Mouse (Mus musculus) hindbrain, embryonic 16.5 days (tissue): Measurements from ENCODE around the gene Rbpj. TPM values are rescaled to one million over a fixed set of nuclear protein-coding genes. Genes with fewer than 3 reads are reported as not detected.
"Not testable (repeated sequence)": the region's sequence is repeated elsewhere in the genome, so short reads cannot be mapped to it uniquely, and the experiment has no call there.

Experiments used
- ATAC-seq: fragments of 200-750 bp; cut with Nextera tagmentation; 2 replicates; pipeline ENCODE4 v1.8.0; 2017; ENCODE audit warnings: moderate TSS enrichment, moderate library complexity
- H3K27ac ChIP-seq: fragments of 300-500 bp; sonication (generic); 2 replicates; pipeline ENCODE4 v1.5.1; 2014; ENCODE audit warnings: low read depth, mild to moderate bottlenecking, control low read depth, low read length, moderate library complexity
- H3K27me3 ChIP-seq: fragments of 300-500 bp; sonication (generic); replicated peaks from 2 replicates; pipeline ENCODE4 v1.6.1; 2014; ENCODE audit warnings: low read length; ENCODE audit not compliant: control insufficient read depth, insufficient read depth
- H3K36me3 ChIP-seq: fragments of 300-500 bp; sonication (generic); 2 replicates; pipeline ENCODE4 v1.6.1; 2014; ENCODE audit warnings: mild to moderate bottlenecking, low read length, moderate library complexity, mixed read lengths; ENCODE audit not compliant: control insufficient read depth, insufficient read depth
- H3K4me1 ChIP-seq: fragments of 300-500 bp; sonication (generic); 2 replicates; pipeline ENCODE4 v1.6.1; 2014; ENCODE audit warnings: low read depth, low read length; ENCODE audit not compliant: control insufficient read depth, insufficient read depth
- H3K4me2 ChIP-seq: fragments of 300-500 bp; sonication (generic); 2 replicates; pipeline ENCODE4 v1.6.1; 2014; ENCODE audit warnings: mild to moderate bottlenecking, low read length, control low read depth, moderate library complexity
- H3K4me3 ChIP-seq: fragments of 300-500 bp; sonication (generic); 2 replicates; pipeline ENCODE4 v1.5.1; 2014; ENCODE audit warnings: mild to moderate bottlenecking, low read length, control low read depth, moderate library complexity
- H3K9ac ChIP-seq: fragments of 300-500 bp; sonication (generic); 2 replicates; pipeline ENCODE4 v1.6.1; 2014; ENCODE audit warnings: low read depth, mild to moderate bottlenecking, control low read depth, low read length, moderate library complexity
- H3K9me3 ChIP-seq: fragments of 300-500 bp; sonication (generic); 2 replicates; pipeline ENCODE4 v1.6.1; 2014; ENCODE audit warnings: mild to moderate bottlenecking, low read length, moderate library complexity; ENCODE audit not compliant: control insufficient read depth
- WGBS: fragments of 180-500 bp; shearing (Covaris S2); extraction: QIAGEN DNeasy Blood & Tissue Kit; methylation state at CpG from one replicate; pipeline ENCODE4 v1.1.7; 2014; 5-methylcytosine and 5-hydroxymethylcytosine counted together
- polyA plus RNA-seq: library from polyadenylated mRNA; unstranded; fragments of >200 nt; fragmentation: Nextera tagmentation; extraction: Ambion mirVana; gene quantifications from 2 replicates; pipeline ENCODE4 v1.2.1, GENCODE M21; 2015

Gene Rbpj
- polyA plus RNA-seq, 1 experiment from 2014 or later: 19.8 TPM

GRCm38 (mm10) chr5:53550329-53550728 lies 84.4 kb downstream of the Rbpj start:
- H3K4me1 ChIP-seq, H3K4me3 ChIP-seq, H3K9ac ChIP-seq, H3K27me3 ChIP-seq, H3K27ac ChIP-seq, H3K9me3 ChIP-seq, ATAC-seq, H3K36me3 ChIP-seq, H3K4me2 ChIP-seq: not testable (repeated sequence)
- WGBS: 98% methylated on average over 1 of the region's 1 CpGs

- H3K4me1 ChIP-seq: no peaks in the 10 kb centered on the region
- H3K27ac ChIP-seq: no peak overlapping the region
- H3K9me3 ChIP-seq: no peaks in the 10 kb centered on the region
- H3K36me3 ChIP-seq: no peaks in the 10 kb centered on the region
- H3K9ac ChIP-seq: no peak overlapping the region
- no peak overlapping the region for H3K4me3 ChIP-seq
- H3K27me3 ChIP-seq: no peaks in the 10 kb centered on the region
- ATAC-seq: no peak
- 69% methylated on average over 6 of the region's 6 CpGs for WGBS
- H3K4me2 ChIP-seq: no peak overlapping the region
Observed at GRCm38 (mm10) chr5:53551394-53551793, 85.4 kb downstream of the Rbpj start.

GRCm38 (mm10) chr5:53551910-53552309 lies 86.0 kb downstream of the Rbpj start:
- H3K9me3 ChIP-seq: no peaks in the 10 kb centered on the region
- no peaks in the 10 kb centered on the region for H3K27me3 ChIP-seq
- no peak for ATAC-seq
- no peak overlapping the region for H3K9ac ChIP-seq
- H3K4me2 ChIP-seq: no peak overlapping the region
- H3K36me3 ChIP-seq: no peaks in the 10 kb centered on the region
- H3K27ac ChIP-seq: no peak overlapping the region
- H3K4me1 ChIP-seq: no peaks in the 10 kb centered on the region
- no peak overlapping the region for H3K4me3 ChIP-seq
- 34% methylated on average over 4 of the region's 4 CpGs for WGBS

GRCm38 (mm10) chr5:53553281-53553680 lies 87.3 kb downstream of the Rbpj start:
- H3K36me3 ChIP-seq: no peaks in the 10 kb centered on the region
- no peaks in the 10 kb centered on the region for H3K4me1 ChIP-seq
- no peak overlapping the region for H3K9ac ChIP-seq
- no peaks in the 10 kb centered on the region for H3K27me3 ChIP-seq
- 88% methylated on average over 1 of the region's 1 CpGs for WGBS
- no peak overlapping the region for H3K27ac ChIP-seq
- no peaks in the 10 kb centered on the region for H3K9me3 ChIP-seq
- H3K4me3 ChIP-seq: no peak overlapping the region
- H3K4me2 ChIP-seq: no peak overlapping the region
- ATAC-seq: no peak

GRCm38 (mm10) chr5:53554180-53554579 lies 88.2 kb downstream of the Rbpj start:
- no peak overlapping the region for H3K27ac ChIP-seq
- H3K36me3 ChIP-seq: no peaks in the 10 kb centered on the region
- no peaks in the 10 kb centered on the region for H3K27me3 ChIP-seq
- H3K9me3 ChIP-seq: no peaks in the 10 kb centered on the region
- no peak overlapping the region for H3K4me3 ChIP-seq
- 97% methylated on average over 8 of the region's 8 CpGs for WGBS
- H3K4me2 ChIP-seq: no peak overlapping the region
- no peak overlapping the region for H3K9ac ChIP-seq
- no peaks in the 10 kb centered on the region for H3K4me1 ChIP-seq
- no peak for ATAC-seq

- WGBS: 87% methylated on average over 4 of the region's 4 CpGs
Observed at GRCm38 (mm10) chr5:53554926-53555325, 89.0 kb downstream of the Rbpj start.

GRCm38 (mm10) chr5:53555474-53555873 lies 89.5 kb downstream of the Rbpj start:
- no peak overlapping the region for H3K27ac ChIP-seq
- no peaks in the 10 kb centered on the region for H3K36me3 ChIP-seq
- no peak overlapping the region for H3K4me2 ChIP-seq
- H3K4me1 ChIP-seq: no peaks in the 10 kb centered on the region
- no peak overlapping the region for H3K9ac ChIP-seq
- H3K27me3 ChIP-seq: no peaks in the 10 kb centered on the region
- no peaks in the 10 kb centered on the region for H3K9me3 ChIP-seq
- no peak overlapping the region for H3K4me3 ChIP-seq
- 95% methylated on average over 8 of the region's 8 CpGs for WGBS
- no peak for ATAC-seq

More at GRCm38 (mm10) chr5:53554926-53555325, 89.0 kb downstream of the Rbpj start:
- Histone ChIP-seq H3K27ac (no peak overlapping the region), H3K4me1 (no peaks in the 10 kb centered on the region), H3K4me3 (no peak overlapping the region), H3K36me3 (no peaks in the 10 kb centered on the region), H3K27me3 (no peaks in the 10 kb centered on the region), H3K9ac (no peak overlapping the region), H3K4me2 (no peak overlapping the region), H3K9me3 (no peaks in the 10 kb centered on the region)
- no peak for ATAC-seq

- Histone ChIP-seq H3K4me1 (no peaks in the 10 kb centered on the region), H3K4me3 (no peak overlapping the region), H3K4me2 (no peak overlapping the region), H3K27ac (no peak overlapping the region), H3K9me3 (no peaks in the 10 kb centered on the region), H3K9ac (no peak overlapping the region), H3K27me3 (no peaks in the 10 kb centered on the region), H3K36me3 (no peaks in the 10 kb centered on the region)
- no peak for ATAC-seq
- WGBS: 96% methylated on average over 5 of the region's 5 CpGs
Observed at GRCm38 (mm10) chr5:53555929-53556328, 90.0 kb downstream of the Rbpj start.

GRCm38 (mm10) chr5:53557544-53558260 lies 91.8 kb downstream of the Rbpj start:
- Histone ChIP-seq H3K27ac (no peak overlapping the region), H3K36me3 (no peaks in the 10 kb centered on the region), H3K9ac (no peak overlapping the region), H3K9me3 (no peaks in the 10 kb centered on the region), H3K4me3 (no peak overlapping the region), H3K4me2 (no peak overlapping the region), H3K27me3 (no peaks in the 10 kb centered on the region), H3K4me1 (no peaks in the 10 kb centered on the region)
- no peak for ATAC-seq
- WGBS: 77% methylated on average over 6 of the region's 6 CpGs
